Mouse (Mus musculus): ENCODE data around the gene Camkk1.

GRCm38 (mm10) chr11:73026961-73027360 is 8.2 kb downstream of the Camkk1 start:
- no peak for TF ChIP-seq CTCF (IDR thresholded peaks at IDR 0.05)
- TF ChIP-seq POLR2A (IDR thresholded peaks at IDR 0.05; ENCODE audit: insufficient read depth, low read depth, low read length) = no peak
- TF ChIP-seq EP300 (IDR thresholded peaks at IDR 0.05; ENCODE audit: insufficient read depth, low read depth, low read length) = no peak

Measured in heart, adult 2 months (tissue).